Mouse (Mus musculus): ENCODE data around the gene Slc7a11. TPM values are rescaled to one million over a fixed set of nuclear protein-coding genes. Genes with fewer than 3 reads are reported as not detected.

The Slc7a11 gene
- total and polyA plus RNA-seq, 2 experiments from 2014 or later: 3.8 to 19.0 TPM

DNA sequence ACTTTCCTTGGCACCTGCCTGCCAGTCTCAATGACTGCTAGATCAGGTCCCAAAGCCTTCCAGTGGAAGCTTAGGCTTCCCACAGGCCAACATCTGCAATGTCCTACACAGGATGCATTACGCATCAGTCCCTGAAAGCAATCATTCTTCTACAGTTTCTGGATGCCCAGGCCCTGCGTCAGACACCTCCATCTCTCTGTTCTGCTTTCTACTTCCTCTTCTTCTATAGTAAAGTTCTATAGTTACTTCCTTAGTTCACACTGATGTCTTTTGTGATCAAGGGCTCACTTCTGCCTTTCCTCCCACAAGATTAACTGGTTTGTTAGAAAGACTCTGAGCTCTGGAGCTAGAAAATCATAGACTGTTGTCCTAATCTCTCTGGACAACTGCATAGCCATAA lies 36.6 kb downstream of the Slc7a11 start:
- H3K9ac ChIP-seq: no peak overlapping the region
- 99% methylated on average over 2 of the region's 2 CpGs for WGBS
- H3K9me3 ChIP-seq (ENCODE audit: low read length): no peaks in the 10 kb centered on the region
- no peaks in the 10 kb centered on the region for H3K36me3 ChIP-seq (ENCODE audit: insufficient read depth)
- H3K27ac ChIP-seq (ENCODE audit: low read depth, low read length): no peak overlapping the region
- TF ChIP-seq CTCF (IDR thresholded peaks at IDR 0.05; ENCODE audit: low read depth): no peak
- H3K4me3 ChIP-seq (ENCODE audit: low read depth, low read length): no peak overlapping the region
- no peaks in the 10 kb centered on the region for H3K27me3 ChIP-seq (ENCODE audit: insufficient read depth, low read length)
- DNase-seq (no peak), ATAC-seq (no peak)
- no peak overlapping the region for H3K4me2 ChIP-seq (ENCODE audit: low read depth)
- H3K4me1 ChIP-seq (ENCODE audit: insufficient read depth): no peaks in the 10 kb centered on the region

DNA sequence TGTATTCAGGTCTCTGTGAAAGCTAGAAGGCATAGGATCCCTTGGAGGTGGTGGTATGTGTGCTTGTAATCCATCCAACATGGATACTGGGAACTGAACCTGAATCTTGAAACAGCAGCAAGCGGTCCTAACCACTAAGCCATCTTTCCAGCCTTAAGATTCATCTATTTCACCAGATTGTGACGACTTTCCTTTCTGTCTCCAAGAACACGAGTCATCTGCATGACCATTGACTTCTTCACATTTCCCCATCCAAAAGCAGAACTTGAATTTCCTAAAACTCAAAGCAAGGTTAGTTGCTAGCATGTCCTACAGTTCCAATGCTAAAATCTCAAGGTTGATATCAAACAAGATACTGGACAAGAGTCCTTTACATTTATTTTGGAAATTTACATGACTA lies 37.5 kb downstream of the Slc7a11 start:
- no peak for TF ChIP-seq CTCF (IDR thresholded peaks at IDR 0.05; ENCODE audit: low read depth)
- WGBS: 86% methylated on average over 3 of the region's 3 CpGs
- Histone ChIP-seq H3K27me3 (ENCODE audit: insufficient read depth, low read length) (no peaks in the 10 kb centered on the region), H3K9ac (no peak overlapping the region), H3K4me2 (ENCODE audit: low read depth) (no peak overlapping the region), H3K27ac (ENCODE audit: low read depth, low read length) (no peak overlapping the region), H3K4me1 (ENCODE audit: insufficient read depth) (no peaks in the 10 kb centered on the region), H3K9me3 (ENCODE audit: low read length) (no peaks in the 10 kb centered on the region), H3K36me3 (ENCODE audit: insufficient read depth) (no peaks in the 10 kb centered on the region), H3K4me3 (ENCODE audit: low read depth, low read length) (no peak overlapping the region)
- no peak for DNase-seq
- ATAC-seq: no peak

DNA sequence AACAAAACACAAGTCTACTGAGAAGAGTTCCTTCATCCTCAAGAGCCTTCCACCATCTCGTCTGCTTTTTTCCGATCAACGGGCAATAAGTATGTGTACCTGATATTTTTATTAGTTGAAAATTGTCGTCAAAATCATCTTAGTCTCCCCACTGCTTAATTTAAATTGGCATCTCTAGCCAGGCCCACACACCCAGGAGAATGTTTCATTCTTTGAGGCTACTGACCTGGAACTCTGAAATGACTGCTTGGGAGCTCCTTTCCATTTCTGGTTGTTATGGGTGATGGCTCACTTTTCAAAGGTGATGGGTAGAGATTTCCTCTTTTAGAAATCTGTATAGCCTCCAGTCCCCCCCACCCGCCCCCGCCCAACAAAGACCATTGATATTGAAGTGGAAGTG lies 54.6 kb downstream of the Slc7a11 start:
- no peaks in the 10 kb centered on the region for H3K36me3 ChIP-seq (ENCODE audit: insufficient read depth)
- no peak overlapping the region for H3K4me3 ChIP-seq (ENCODE audit: low read depth, low read length)
- no peaks in the 10 kb centered on the region for H3K4me1 ChIP-seq (ENCODE audit: insufficient read depth)
- no peak for TF ChIP-seq CTCF (IDR thresholded peaks at IDR 0.05; ENCODE audit: low read depth)
- WGBS: 93% methylated on average over 6 of the region's 6 CpGs
- H3K27ac ChIP-seq (ENCODE audit: low read depth, low read length): no peak overlapping the region
- H3K27me3 ChIP-seq (ENCODE audit: insufficient read depth, low read length): no peaks in the 10 kb centered on the region
- H3K4me2 ChIP-seq (ENCODE audit: low read depth): no peak overlapping the region
- H3K9ac ChIP-seq: no peak overlapping the region
- H3K9me3 ChIP-seq (ENCODE audit: low read length): no peaks in the 10 kb centered on the region
- ATAC-seq (no peak), DNase-seq (no peak)

DNA sequence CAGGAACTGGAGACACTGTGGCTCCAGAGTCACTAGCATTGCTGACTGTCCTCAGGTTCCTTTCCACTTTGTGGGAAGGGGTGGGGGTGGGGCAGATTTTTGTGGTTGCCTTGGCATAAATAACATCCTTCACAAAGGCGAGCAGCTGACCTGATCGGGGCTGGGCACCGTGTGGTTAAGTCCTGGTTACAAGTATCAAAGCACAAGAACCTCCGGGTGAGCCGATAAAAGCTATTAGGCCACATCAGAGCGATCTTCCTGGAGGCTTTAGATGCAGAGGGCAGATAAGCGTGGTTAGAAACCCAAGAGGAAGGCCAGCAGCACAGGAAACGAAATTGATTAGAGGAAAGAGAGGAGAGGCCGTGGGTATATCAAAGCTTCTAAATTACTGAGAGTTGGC lies 55.1 kb downstream of the Slc7a11 start:
- no peak for TF ChIP-seq CTCF (IDR thresholded peaks at IDR 0.05; ENCODE audit: low read depth)

DNA sequence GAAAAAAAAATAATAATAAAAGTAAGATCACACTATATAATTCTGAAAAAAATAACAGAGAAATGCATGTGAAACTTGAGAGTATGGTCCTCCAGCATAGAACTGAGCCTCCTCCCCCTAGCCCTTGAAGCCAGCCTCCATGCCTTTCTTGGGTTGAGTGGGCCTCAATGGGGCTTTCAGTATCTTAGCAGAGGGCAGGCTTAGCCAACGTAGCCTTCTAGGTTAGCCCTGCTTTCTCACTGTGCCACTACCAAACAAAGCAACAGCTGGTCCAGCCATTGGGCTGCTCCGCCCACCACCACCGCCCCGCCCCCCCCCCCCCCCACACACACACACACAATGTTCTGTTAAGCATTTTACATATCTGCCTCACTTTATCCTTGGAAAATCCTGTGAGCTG lies 56.1 kb downstream of the Slc7a11 start:
- no peak for TF ChIP-seq CTCF (IDR thresholded peaks at IDR 0.05; ENCODE audit: low read depth)
- H3K9ac ChIP-seq: no peak overlapping the region
- H3K4me1 ChIP-seq (ENCODE audit: insufficient read depth): no peaks in the 10 kb centered on the region
- H3K27ac ChIP-seq (ENCODE audit: low read depth, low read length): no peak overlapping the region
- no peaks in the 10 kb centered on the region for H3K27me3 ChIP-seq (ENCODE audit: insufficient read depth, low read length)
- no peaks in the 10 kb centered on the region for H3K9me3 ChIP-seq (ENCODE audit: low read length)
- 44% methylated on average over 4 of the region's 4 CpGs for WGBS
- no peak overlapping the region for H3K4me2 ChIP-seq (ENCODE audit: low read depth)
- H3K4me3 ChIP-seq (ENCODE audit: low read depth, low read length): no peak overlapping the region
- no peak for DNase-seq
- no peaks in the 10 kb centered on the region for H3K36me3 ChIP-seq (ENCODE audit: insufficient read depth)
- no peak for ATAC-seq

More for the DNA sequence above, 55.1 kb downstream of the Slc7a11 start:
- H3K36me3 ChIP-seq (ENCODE audit: insufficient read depth): no peaks in the 10 kb centered on the region
- no peak overlapping the region for H3K4me2 ChIP-seq (ENCODE audit: low read depth)
- no peak overlapping the region for H3K4me3 ChIP-seq (ENCODE audit: low read depth, low read length)
- no peak overlapping the region for H3K27ac ChIP-seq (ENCODE audit: low read depth, low read length)
- ATAC-seq: no peak
- DNase-seq: no peak
- H3K4me1 ChIP-seq (ENCODE audit: insufficient read depth): no peaks in the 10 kb centered on the region
- no peaks in the 10 kb centered on the region for H3K27me3 ChIP-seq (ENCODE audit: insufficient read depth, low read length)
- no peak overlapping the region for H3K9ac ChIP-seq
- 62% methylated on average over 9 of the region's 9 CpGs for WGBS
- H3K9me3 ChIP-seq (ENCODE audit: low read length): no peaks in the 10 kb centered on the region

DNA sequence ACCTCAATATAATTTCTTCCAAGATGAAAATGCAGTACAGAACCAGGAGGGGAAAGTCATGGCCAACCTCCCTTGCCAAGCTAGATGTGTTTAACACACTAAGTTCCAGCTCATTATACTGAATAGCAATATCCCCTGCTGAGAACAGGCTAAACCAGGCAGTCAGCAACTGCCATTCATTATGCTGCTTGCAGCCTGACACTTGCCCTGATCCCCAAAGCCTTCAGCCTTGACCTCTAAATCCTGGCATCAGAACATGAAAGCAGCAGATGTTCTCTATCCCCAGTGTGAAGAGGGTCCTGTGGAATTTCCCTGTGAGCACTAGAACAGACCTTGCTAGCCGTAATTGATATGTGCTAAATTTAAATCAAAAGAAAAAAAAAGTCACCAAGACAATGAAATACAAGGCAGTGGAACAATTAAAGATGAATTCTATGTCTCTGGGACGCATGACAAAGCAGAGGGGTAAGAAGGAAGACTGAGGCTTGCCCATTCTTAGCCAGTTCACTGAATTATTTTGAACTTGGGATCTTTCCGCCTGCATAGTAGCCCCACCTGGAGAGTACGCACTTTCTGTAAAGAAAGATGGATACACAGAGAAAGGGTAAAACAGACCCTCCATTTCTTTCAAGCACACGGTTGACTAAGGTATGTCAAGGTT lies 56.7 kb downstream of the Slc7a11 start:
- ATAC-seq: no peak
- WGBS: 69% methylated on average over 5 of the region's 5 CpGs
- no peak overlapping the region for H3K27ac ChIP-seq (ENCODE audit: low read depth, low read length)
- H3K4me1 ChIP-seq (ENCODE audit: insufficient read depth): no peaks in the 10 kb centered on the region
- H3K4me2 ChIP-seq (ENCODE audit: low read depth): no peak overlapping the region
- H3K9me3 ChIP-seq (ENCODE audit: low read length): no peaks in the 10 kb centered on the region
- H3K36me3 ChIP-seq (ENCODE audit: insufficient read depth): no peaks in the 10 kb centered on the region
- no peak for DNase-seq
- no peaks in the 10 kb centered on the region for H3K27me3 ChIP-seq (ENCODE audit: insufficient read depth, low read length)
- no peak overlapping the region for H3K4me3 ChIP-seq (ENCODE audit: low read depth, low read length)
- TF ChIP-seq CTCF (IDR thresholded peaks at IDR 0.05; ENCODE audit: low read depth): no peak
- no peak overlapping the region for H3K9ac ChIP-seq

DNA sequence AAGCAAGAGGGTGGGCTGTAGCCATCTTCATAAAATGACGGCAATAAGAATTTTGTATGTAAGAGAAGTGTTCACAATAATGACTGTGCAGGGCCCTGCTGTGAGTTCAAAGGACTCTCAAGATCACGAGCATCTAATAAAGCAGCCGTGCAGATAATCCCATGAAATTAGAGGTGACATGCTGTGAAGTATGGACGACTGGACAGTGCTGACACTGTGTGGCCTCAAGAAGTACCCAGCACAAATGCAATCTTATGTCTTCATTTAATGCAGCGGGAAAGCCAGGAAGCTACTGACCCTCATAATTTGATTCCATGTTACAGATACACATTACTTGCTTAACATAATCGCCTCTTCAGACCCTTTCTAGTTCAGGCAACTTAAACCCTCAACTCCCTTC lies 57.3 kb downstream of the Slc7a11 start:
- WGBS: 44% methylated on average over 6 of the region's 6 CpGs
- Histone ChIP-seq H3K4me3 (ENCODE audit: low read depth, low read length) (no peak overlapping the region), H3K4me1 (ENCODE audit: insufficient read depth) (no peaks in the 10 kb centered on the region), H3K36me3 (ENCODE audit: insufficient read depth) (no peaks in the 10 kb centered on the region), H3K4me2 (ENCODE audit: low read depth) (no peak overlapping the region), H3K27ac (ENCODE audit: low read depth, low read length) (no peak overlapping the region), H3K9ac (no peak overlapping the region), H3K9me3 (ENCODE audit: low read length) (no peaks in the 10 kb centered on the region), H3K27me3 (ENCODE audit: insufficient read depth, low read length) (no peaks in the 10 kb centered on the region)
- no peak for TF ChIP-seq CTCF (IDR thresholded peaks at IDR 0.05; ENCODE audit: low read depth)
- ATAC-seq (no peak), DNase-seq (no peak)

All from forebrain, postnatal 0 days (tissue).